Mouse (Mus musculus) common myeloid progenitor, adult 5-6 weeks (primary cell): Measurements from ENCODE around the gene Obox6. TPM values are rescaled to one million over a fixed set of nuclear protein-coding genes. Genes with fewer than 3 reads are reported as not detected.

Experiments used
- ATAC-seq: replicated peaks from 2 replicates; pipeline ENCODE4 v1.8.0; 2016; ENCODE audit warnings: low read depth, mild to moderate bottlenecking, moderate TSS enrichment, inconsistent platforms; ENCODE audit not compliant: poor library complexity, severe bottlenecking
- total RNA-seq: library from RNA; stranded (forward); fragments of 200-1000, 187-1606 nt; gene quantifications from 2 replicates; pipeline ENCODE4 v1.2.3, GENCODE M21; 2017

The Obox6 gene
- total RNA-seq: not detected in 2 replicates

DNA sequence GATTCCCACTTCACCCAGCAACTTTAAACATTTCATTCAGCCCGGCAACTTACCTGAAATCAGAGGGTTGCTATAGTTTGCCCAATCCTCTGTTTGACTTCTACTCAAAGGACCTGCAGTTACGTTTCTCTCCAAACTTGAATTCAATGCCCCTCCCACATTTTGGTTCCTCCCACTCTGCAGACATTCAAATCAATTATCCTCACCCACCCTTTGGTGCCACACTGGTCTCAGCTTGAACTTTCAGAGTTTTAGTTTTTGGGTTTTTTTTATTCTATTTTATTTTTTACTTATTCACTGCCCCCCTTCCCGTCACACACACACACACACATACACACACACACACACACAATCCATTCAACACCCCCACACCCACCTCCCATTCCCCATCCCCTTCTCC is at the start of gene Obox6:
TSS of gene Obox6 (minus strand) at position 101 of the 400 bp plus-strand sequence.
- no peak for ATAC-seq

DNA sequence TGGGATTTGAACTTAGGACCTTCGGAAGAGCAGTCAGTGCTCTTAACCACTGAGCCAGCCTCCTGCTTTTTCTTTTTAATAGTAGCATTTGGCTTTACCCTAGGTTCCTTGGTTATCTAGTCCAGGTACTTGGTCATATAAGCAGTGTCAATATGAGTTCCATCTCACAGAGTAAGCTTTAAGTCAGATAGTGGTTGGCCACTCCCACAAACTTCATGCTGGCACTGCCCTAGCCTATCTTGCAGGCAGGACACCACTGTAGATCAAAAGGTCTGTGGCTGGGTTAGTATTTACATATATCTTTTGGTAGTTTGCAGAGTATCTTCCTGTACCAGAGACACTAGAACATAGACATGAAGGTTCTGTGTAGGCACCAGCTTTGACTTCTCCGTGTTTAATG is 44.6 kb upstream of the Obox6 start:
- ATAC-seq: peak; percentile 52; the same call in 1 of the 2 replicates

DNA sequence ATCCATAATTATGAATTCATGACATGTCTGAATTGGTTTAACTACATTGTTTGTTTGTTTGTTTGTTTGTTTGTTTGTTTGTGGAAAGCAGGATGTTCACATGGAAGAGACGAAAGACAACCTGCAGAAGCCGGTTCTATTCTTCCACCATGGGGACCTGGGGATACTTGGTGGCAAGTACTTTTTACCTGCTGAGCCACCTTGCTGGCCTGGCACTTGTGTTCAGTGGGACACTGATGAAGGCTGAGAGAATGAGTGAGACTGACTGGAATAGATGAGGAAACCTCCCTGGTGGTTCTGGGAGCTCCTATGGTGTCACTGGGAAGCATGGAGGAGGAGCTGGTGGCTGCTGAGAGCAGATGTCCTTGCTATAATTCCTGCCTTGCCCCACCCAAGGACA is 42.8 kb upstream of the Obox6 start, which contains the start of gene Crxos:
TSS of gene Crxos (plus strand) at position 301 of the 400 bp plus-strand sequence.
- no peak for ATAC-seq

DNA sequence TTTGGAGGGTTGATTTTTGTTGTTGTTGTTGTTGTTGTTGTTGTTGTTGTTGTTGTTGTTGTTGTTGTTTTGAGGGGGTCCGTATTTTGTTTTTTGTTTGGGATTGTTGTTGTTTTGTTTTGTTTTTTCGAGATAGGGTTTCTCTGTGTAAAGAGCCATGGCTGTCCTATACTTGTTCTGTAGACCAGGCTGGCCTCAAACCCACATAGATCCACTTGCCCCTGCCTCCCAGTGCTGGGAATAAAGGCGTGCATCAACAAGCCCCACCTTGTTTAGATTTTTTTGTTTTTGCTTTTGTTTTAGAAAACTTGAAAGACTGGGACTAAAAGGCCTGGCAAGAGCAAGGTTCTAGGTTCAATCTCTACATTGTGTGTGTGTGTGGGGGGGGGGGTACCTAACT is 42.4 kb upstream of the Obox6 start:
- ATAC-seq: no peak

DNA sequence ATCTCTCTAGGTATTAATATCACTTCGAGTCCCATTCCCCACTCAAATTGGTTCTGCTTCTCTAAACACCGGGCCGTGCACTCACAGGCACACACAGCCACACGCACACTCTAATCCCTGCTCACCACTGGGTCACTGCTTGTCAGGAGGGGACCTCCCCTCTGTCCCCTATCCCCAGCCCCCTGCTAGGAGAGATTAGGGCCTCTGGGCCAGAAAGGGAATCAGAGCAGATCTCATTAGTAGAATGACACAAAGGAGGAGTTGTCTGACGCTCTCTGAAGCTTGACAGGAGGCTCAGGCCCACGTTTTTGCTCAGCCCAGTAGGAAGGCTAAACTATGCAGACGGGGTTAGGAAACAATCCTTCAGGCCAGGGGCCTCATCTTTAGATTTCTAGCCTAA is 41.9 kb upstream of the Obox6 start:
- ATAC-seq: no peak

DNA sequence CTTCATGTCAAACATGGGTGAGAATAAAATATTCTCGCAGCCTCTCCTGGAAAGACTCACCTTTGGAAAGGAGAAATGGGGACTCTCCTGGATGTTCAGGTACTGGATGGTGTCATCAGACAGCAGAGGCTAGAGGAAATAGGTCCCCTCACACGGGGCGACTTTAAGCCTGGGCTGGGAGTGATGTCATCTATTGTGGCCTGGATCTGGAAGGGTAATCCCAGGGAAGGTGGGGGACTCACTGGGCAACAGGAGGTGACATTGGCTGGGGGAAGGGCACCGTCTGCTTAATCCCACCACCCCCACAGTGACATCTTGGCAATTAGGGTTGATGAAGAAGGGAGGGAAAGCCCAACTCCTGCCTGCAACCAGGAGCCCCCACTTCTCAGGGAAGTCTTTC is 40.3 kb upstream of the Obox6 start, which contains the start of gene Crx:
TSS of gene Crx (minus strand) at position 213 of the 400 bp plus-strand sequence.
- ATAC-seq: no peak

DNA sequence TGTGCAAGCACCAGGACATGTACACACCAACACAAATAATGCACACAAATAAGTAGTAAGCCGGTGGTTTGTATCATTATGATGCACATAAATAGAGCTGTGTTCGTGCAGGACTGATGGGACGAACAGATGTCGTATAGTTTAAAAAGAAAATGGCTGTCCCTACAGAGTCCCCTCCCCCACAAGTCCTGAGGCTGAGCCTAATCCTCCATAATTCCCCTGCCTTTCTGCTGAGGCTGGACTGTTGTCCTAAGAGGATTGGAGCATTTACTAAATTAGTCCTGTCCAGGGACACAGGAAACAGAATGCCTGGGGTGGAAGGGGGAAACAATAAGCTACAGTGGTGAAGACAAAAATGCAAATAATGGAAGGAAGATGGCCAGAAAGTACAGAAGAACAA is 24.6 kb upstream of the Obox6 start:
- ATAC-seq: no peak

DNA sequence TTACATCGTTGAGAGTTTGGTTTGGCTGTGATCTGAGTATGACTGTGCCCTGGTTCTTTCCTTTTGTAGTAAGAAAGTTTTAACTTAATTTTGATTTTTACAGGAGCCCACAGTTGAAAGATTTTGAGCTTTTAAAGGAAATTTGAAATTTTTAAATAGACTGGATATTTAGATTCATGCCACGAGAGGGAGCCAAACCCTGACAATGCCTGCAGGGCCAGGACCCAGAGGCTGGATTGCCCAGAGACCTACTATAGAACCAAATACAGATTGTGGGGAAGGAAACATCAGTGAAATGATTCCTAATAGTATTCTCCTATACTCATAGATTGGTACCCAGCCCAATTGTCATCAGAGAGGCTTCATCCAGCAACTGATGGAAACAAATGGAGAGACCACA is 20.2 kb upstream of the Obox6 start:
- no peak for ATAC-seq

Other genes starting within 250 kb of the Obox6 start
- not detected in 2 replicates for gene Obox3, start 199.8 kb downstream of the Obox6 start, total RNA-seq
- not detected in 2 replicates for gene Obox5, start 89.5 kb downstream of the Obox6 start, total RNA-seq
- gene Crx, start 40.3 kb upstream of the Obox6 start, total RNA-seq: not detected in 2 replicates
- not detected in 2 replicates for gene Crxos, start 42.9 kb upstream of the Obox6 start, total RNA-seq
- 42.3 and 56.5 TPM in 2 replicates for gene Selenow, start 82.7 kb upstream of the Obox6 start, total RNA-seq
- gene Nop53, start 106.4 kb upstream of the Obox6 start, total RNA-seq: 458 and 478 TPM in 2 replicates
- gene Ehd2, start 127.9 kb upstream of the Obox6 start, total RNA-seq: 1.0 and 1.9 TPM in 2 replicates
- gene Bicra, start 208.2 kb upstream of the Obox6 start, total RNA-seq: 1.2 and 2.5 TPM in 2 replicates
- not detected in 2 replicates for gene Zfp541, start 222.1 kb upstream of the Obox6 start, total RNA-seq